ENCODE assay signal across 11 mouse cellular contexts in the genomic region with DNA sequence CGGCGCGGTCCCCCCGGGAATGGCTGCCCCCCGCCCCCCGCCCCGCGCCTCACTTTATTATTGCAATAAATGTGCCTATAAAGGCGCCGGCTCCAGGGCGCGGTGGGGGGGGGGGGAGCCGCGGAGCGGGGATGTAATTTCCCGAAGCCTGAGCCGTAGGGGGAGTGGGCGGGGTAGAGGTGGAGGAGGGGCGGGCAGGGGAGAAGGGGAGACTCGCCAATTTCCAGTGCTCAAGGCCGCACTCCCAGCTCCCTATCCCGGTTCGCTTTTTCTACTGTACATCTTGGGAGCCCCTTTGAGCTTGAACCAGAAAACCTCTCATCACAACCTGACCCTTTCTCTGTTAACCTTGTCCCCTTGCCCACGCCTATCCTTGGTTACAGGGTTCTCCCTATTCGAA. TPM values are rescaled to one million over a fixed set of nuclear protein-coding genes. Genes with fewer than 3 reads are reported as not detected.
DNase-seq lines count a peak whose midpoint lies in the region; ATAC-seq lines count a peak whose summit lies in the region.
"Had no signal": no experiment of that assay in that cellular context is flagged by ENCODE, and none has a peak within 500 bp of the region (broad histone marks: within the 10 kb centered on the region; RNA-seq: fewer than 3 reads in every experiment).

No protein-coding gene starts in this region.

- peaks cover 100% of the 10 kb centered on the region for H3K27me3 ChIP-seq in embryonic facial prominence, embryonic 11.5 days (ENCODE audit: control insufficient read depth, insufficient read depth, low read length)
- peaks cover 88% of the 10 kb centered on the region for H3K27me3 ChIP-seq in hindbrain, embryonic 13.5 days
- peaks cover 100% of the 10 kb centered on the region for H3K27me3 ChIP-seq in midbrain, embryonic 13.5 days

- no peak overlapping the region for H3K9ac ChIP-seq in embryonic facial prominence, embryonic 11.5 days (replicated peaks; ENCODE audit: low read length)
- peak overlapping the region; percentile 87 for H3K9ac ChIP-seq in hindbrain, embryonic 13.5 days
- peak overlapping the region; percentile 59 for H3K9ac ChIP-seq in midbrain, embryonic 13.5 days (replicated peaks)

- H3K9me3 ChIP-seq in embryonic facial prominence, embryonic 11.5 days (replicated peaks; ENCODE audit: control insufficient read depth, low read length), result no peaks in the 10 kb centered on the region
- H3K9me3 ChIP-seq in hindbrain, embryonic 13.5 days, result no peaks in the 10 kb centered on the region
- H3K9me3 ChIP-seq in midbrain, embryonic 13.5 days, result no peaks in the 10 kb centered on the region

- H3K4me3 ChIP-seq in embryonic facial prominence, embryonic 11.5 days (ENCODE audit: low read depth, low read length), result no peak overlapping the region
- peak overlapping the region; percentile 61 for H3K4me3 ChIP-seq in hindbrain, embryonic 13.5 days
- peak overlapping the region; percentile 58 for H3K4me3 ChIP-seq in midbrain, embryonic 13.5 days (replicated peaks)

- peak overlapping the region; percentile 27; the same call in 1 of the 2 replicates for H3K4me2 ChIP-seq in embryonic facial prominence, embryonic 11.5 days (ENCODE audit: low read depth, low read length)
- H3K4me2 ChIP-seq in hindbrain, embryonic 13.5 days, result peak overlapping the region; percentile 86
- peak overlapping the region; percentile 78 for H3K4me2 ChIP-seq in midbrain, embryonic 13.5 days (replicated peaks)
- H3K4me2 ChIP-seq: liver, embryonic 11.5 days had no signal

- no peak for ATAC-seq in embryonic facial prominence, embryonic 11.5 days (replicated peaks; ENCODE audit: insufficient number of reproducible peaks, low FRiP score, low TSS enrichment, low read depth)
- no peak for ATAC-seq in hindbrain, embryonic 13.5 days (ENCODE audit: low FRiP score)
- ATAC-seq in midbrain, embryonic 13.5 days, result no peak

- H3K27ac ChIP-seq in embryonic facial prominence, embryonic 11.5 days (replicated peaks; ENCODE audit: low read depth, low read length), result no peak overlapping the region
- H3K27ac ChIP-seq in hindbrain, embryonic 13.5 days, result peak overlapping the region; percentile 91
- H3K27ac ChIP-seq in midbrain, embryonic 13.5 days, result peak overlapping the region; percentile 83

- H3K36me3 ChIP-seq in embryonic facial prominence, embryonic 11.5 days (replicated peaks; ENCODE audit: control insufficient read depth, insufficient read depth, low read depth, low read length), result no peaks in the 10 kb centered on the region
- peaks cover 4% of the 10 kb centered on the region; the same call in 1 of the 2 replicates for H3K36me3 ChIP-seq in hindbrain, embryonic 13.5 days
- no peaks in the 10 kb centered on the region for H3K36me3 ChIP-seq in midbrain, embryonic 13.5 days

- 1% methylated on average over 17 of the region's 25 CpGs for WGBS in embryonic facial prominence, embryonic 11.5 days
- under 1% methylated on average over 22 of the region's 25 CpGs for WGBS in hindbrain, embryonic 13.5 days
- WGBS in midbrain, embryonic 13.5 days, result under 1% methylated on average over 24 of the region's 25 CpGs

- H3K4me1 ChIP-seq in embryonic facial prominence, embryonic 11.5 days (ENCODE audit: control insufficient read depth, insufficient read depth, low read length), result peaks cover 12% of the 10 kb centered on the region
- peaks cover 100% of the 10 kb centered on the region for H3K4me1 ChIP-seq in hindbrain, embryonic 13.5 days (replicated peaks)
- peaks cover 95% of the 10 kb centered on the region for H3K4me1 ChIP-seq in midbrain, embryonic 13.5 days (replicated peaks)

- peak; percentile 48 for DNase-seq in embryo, embryonic 11 days
- DNase-seq in embryo, embryonic 9.5 days (ENCODE audit: extremely low spot score), result no peak
- DNase-seq in embryonic facial prominence, embryonic 11.5 days (ENCODE audit: low spot score), result no peak
- DNase-seq in gastrocnemius, postnatal 10 days, result no peak
- no peak for DNase-seq in left cerebral cortex, postnatal 36 days (ENCODE audit: low spot score in 2 of 2)
- DNase-seq in thymus, postnatal 25 days, result no peak
- DNase-seq: gastrocnemius, postnatal 14 days; kidney, adult 8-10 months had no signal

- intact Hi-C loops in left cerebral cortex, postnatal 36 days (cut with DNase I), result no loop called here

RNA-seq across cellular contexts. Expression of a gene that starts 3.4 kb away (rescaled TPM):
- 4.4 and 6.9 TPM in 2 replicates for polyA plus RNA-seq in embryonic facial prominence, embryonic 11.5 days (2014; fragmentation: Nextera tagmentation; extraction: Ambion mirVana)
- polyA plus RNA-seq in hindbrain, embryonic 13.5 days (2015; fragmentation: Nextera tagmentation; extraction: Ambion mirVana), result 139 and 176 TPM in 2 replicates
- polyA plus RNA-seq in midbrain, embryonic 13.5 days (2015; fragmentation: Nextera tagmentation; extraction: Ambion mirVana), result 78.8 and 83.9 TPM in 2 replicates
- total RNA-seq in gastrocnemius, postnatal 10 days (2021), result 1 to 10 TPM; 1.6 to 1.9 TPM
- 1 to 10 TPM; 6.0 to 7.6 TPM for total RNA-seq in left cerebral cortex, postnatal 36 days (2021)

RNA-seq across cellular contexts. Expression of a gene that starts 8.7 kb away (rescaled TPM):
- 68.7 and 73.5 TPM in 2 replicates for polyA plus RNA-seq in embryonic facial prominence, embryonic 11.5 days (2014; fragmentation: Nextera tagmentation; extraction: Ambion mirVana)
- polyA plus RNA-seq in hindbrain, embryonic 13.5 days (2015; fragmentation: Nextera tagmentation; extraction: Ambion mirVana), result 52.7 and 57.5 TPM in 2 replicates
- polyA plus RNA-seq in midbrain, embryonic 13.5 days (2015; fragmentation: Nextera tagmentation; extraction: Ambion mirVana), result 54.3 and 56.2 TPM in 2 replicates
- 10 to 100 TPM; 30.5 to 33.4 TPM for total RNA-seq in gastrocnemius, postnatal 10 days (2021)
- total RNA-seq in left cerebral cortex, postnatal 36 days (2021), result 10 to 100 TPM; 22.8 to 29.9 TPM

RNA-seq across cellular contexts. Expression of a gene that starts 16.2 kb away (rescaled TPM):
- 2.1 and 2.8 TPM in 2 replicates for polyA plus RNA-seq in embryonic facial prominence, embryonic 11.5 days (2014; fragmentation: Nextera tagmentation; extraction: Ambion mirVana)
- polyA plus RNA-seq in hindbrain, embryonic 13.5 days (2015; fragmentation: Nextera tagmentation; extraction: Ambion mirVana), result 13.4 and 15.5 TPM in 2 replicates
- polyA plus RNA-seq in midbrain, embryonic 13.5 days (2015; fragmentation: Nextera tagmentation; extraction: Ambion mirVana), result 11.5 and 13.8 TPM in 2 replicates
- total RNA-seq in gastrocnemius, postnatal 10 days (2021), result 10 to 100 TPM; 20.5 to 24.2 TPM
- total RNA-seq in left cerebral cortex, postnatal 36 days (2021), result 1 to 10 TPM; 2.1 to 4.9 TPM

RNA-seq across cellular contexts. Expression of a gene that starts 29.5 kb away (rescaled TPM):
- 0.49 TPM in 1 of 2 replicates, not detected in the other for polyA plus RNA-seq in embryonic facial prominence, embryonic 11.5 days (2014; fragmentation: Nextera tagmentation; extraction: Ambion mirVana)
- 2.5 TPM in 2 replicates for polyA plus RNA-seq in hindbrain, embryonic 13.5 days (2015; fragmentation: Nextera tagmentation; extraction: Ambion mirVana)
- 1.6 and 2.3 TPM in 2 replicates for polyA plus RNA-seq in midbrain, embryonic 13.5 days (2015; fragmentation: Nextera tagmentation; extraction: Ambion mirVana)
- total RNA-seq in gastrocnemius, postnatal 10 days (2021), result 100 to 1,000 TPM; 272 to 307 TPM
- total RNA-seq in left cerebral cortex, postnatal 36 days (2021), result 1 to 10 TPM; 1.7 to 2.9 TPM

Comparison
In these comparisons a context has a peak if more than half of its experiments do, and no peak if none do; other contexts are left out.
1. H3K4me2 ChIP-seq: peak in every context shown above with its lines; median percentile 86 in hindbrain, embryonic 13.5 days; 78 in midbrain, embryonic 13.5 days; 27 in embryonic facial prominence, embryonic 11.5 days.
2. RNA of a gene that starts 3.4 kb away (polyA plus RNA-seq): 139 to 176 TPM in hindbrain, embryonic 13.5 days and 78.8 to 83.9 TPM in midbrain, embryonic 13.5 days; 4.4 to 6.9 TPM in embryonic facial prominence, embryonic 11.5 days; every median in the first group is over 10 times any median in the second.